Comparison of ENCODE assay signal across 24 mouse cellular contexts in the genomic region with DNA sequence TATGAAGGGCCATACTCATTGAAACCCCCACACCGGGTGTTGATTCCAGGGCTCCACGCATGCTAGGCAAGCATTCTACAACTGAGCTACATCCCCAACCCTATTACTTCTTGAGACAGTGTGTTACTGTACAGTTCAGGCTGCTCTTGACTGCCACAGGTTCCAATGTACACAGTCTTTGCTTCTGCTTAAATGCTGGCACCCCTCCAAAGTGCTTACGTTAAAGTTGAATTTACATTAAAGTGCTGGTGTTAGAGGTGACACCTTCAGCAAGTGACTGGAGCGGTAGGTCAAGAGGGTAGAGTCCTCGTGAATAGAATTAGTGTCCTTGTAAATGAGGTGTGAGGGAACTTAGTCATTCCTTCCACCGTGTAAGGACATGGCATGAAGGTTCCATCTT. TPM values are rescaled to one million over a fixed set of nuclear protein-coding genes. Genes with fewer than 3 reads are reported as not detected.
DNase-seq lines count a peak whose midpoint lies in the region; ATAC-seq and TF ChIP-seq lines count a peak whose summit lies in the region.
"Had no signal": no experiment of that assay in that cellular context is flagged by ENCODE, and none has a peak within 500 bp of the region (broad histone marks: within the 10 kb centered on the region; RNA-seq: fewer than 3 reads in every experiment).

No protein-coding gene starts in this region.

- WGBS in kidney, embryonic 14.5 days, result 81% methylated on average over 6 of the region's 6 CpGs
- WGBS in lung, embryonic 14.5 days, result 55% methylated on average over 6 of the region's 6 CpGs
- 45% methylated on average over 6 of the region's 6 CpGs for WGBS in lung, postnatal 0 days
- WGBS in spleen, adult 2 months, result 85% methylated on average over 6 of the region's 6 CpGs

- H3K4me3 ChIP-seq in kidney, embryonic 14.5 days (ENCODE audit: low read length), result no peak overlapping the region
- H3K4me3 ChIP-seq in lung, embryonic 14.5 days (ENCODE audit: low read depth, low read length), result no peak overlapping the region
- no peak overlapping the region for H3K4me3 ChIP-seq in lung, postnatal 0 days (ENCODE audit: low read depth, low read length)
- H3K4me3 ChIP-seq in spleen, adult 2 months (ENCODE audit: extremely low read depth, insufficient read depth, insufficient read length), result no peak overlapping the region
- H3K4me3 ChIP-seq: embryonic facial prominence, embryonic 10.5 days; embryonic facial prominence, embryonic 12.5 days; forebrain, embryonic 13.5 days had no signal

- H3K4me2 ChIP-seq in kidney, embryonic 14.5 days (replicated peaks; ENCODE audit: low read depth, low read length), result no peak overlapping the region
- H3K4me2 ChIP-seq in lung, embryonic 14.5 days, result no peak overlapping the region
- no peak overlapping the region for H3K4me2 ChIP-seq in lung, postnatal 0 days (replicated peaks; ENCODE audit: low read depth, low read length)
- H3K4me2 ChIP-seq: embryonic facial prominence, embryonic 12.5 days; forebrain, embryonic 13.5 days had no signal

- peaks cover 15% of the 10 kb centered on the region for H3K4me1 ChIP-seq in kidney, embryonic 14.5 days (ENCODE audit: control insufficient read depth, insufficient read depth, low read length)
- peaks cover 28% of the 10 kb centered on the region for H3K4me1 ChIP-seq in lung, embryonic 14.5 days (ENCODE audit: insufficient read depth)
- H3K4me1 ChIP-seq in lung, postnatal 0 days (ENCODE audit: insufficient read depth, low read depth, low read length), result 0 out of 2 replicates have a peak, but pooled peaks cover 5% of the 10 kb centered on the region
- H3K4me1 ChIP-seq in spleen, adult 2 months (ENCODE audit: control insufficient read depth, insufficient read depth, insufficient read length), result peaks cover 20% of the 10 kb centered on the region

- peak; percentile 56 for DNase-seq in kidney, postnatal 14 days
- DNase-seq in lung, embryonic 14.5 days, result peak; percentile 47
- no peak for DNase-seq in lung, postnatal 0 days (ENCODE audit: low spot score)
- DNase-seq in spleen, adult 2 months (ENCODE audit: low read depth in 1 of 2, low spot score in 2 of 2), result no peak
- no peak for DNase-seq in spleen, postnatal 14 days (ENCODE audit: low spot score in 2 of 2)
- no peak for DNase-seq in thymus, postnatal 0 days (ENCODE audit: low spot score)
- DNase-seq: adrenal gland, adult 8-10 months; adrenal gland, postnatal 14 days; adrenal gland, postnatal 36 days; B cell, adult 2 months; cerebellum, adult 11-12 months; cerebellum, adult 2 months; cerebellum, adult 9-10 months; cerebellum, postnatal 10 days; cerebellum, postnatal 25 days had no signal

- no peaks in the 10 kb centered on the region for H3K27me3 ChIP-seq in kidney, embryonic 14.5 days (ENCODE audit: control insufficient read depth, insufficient read depth, low read length)
- no peaks in the 10 kb centered on the region for H3K27me3 ChIP-seq in lung, embryonic 14.5 days (ENCODE audit: insufficient read depth, low read length)
- H3K27me3 ChIP-seq in lung, postnatal 0 days (replicated peaks; ENCODE audit: insufficient read depth, low read length), result no peaks in the 10 kb centered on the region
- H3K27me3 ChIP-seq in spleen, adult 2 months (ENCODE audit: control insufficient read depth, insufficient read depth, low read length), result no peaks in the 10 kb centered on the region
- H3K27me3 ChIP-seq: CH12.LX; embryonic facial prominence, embryonic 12.5 days; forebrain, embryonic 13.5 days; Patski had no signal

- H3K36me3 ChIP-seq in kidney, embryonic 14.5 days (ENCODE audit: control insufficient read depth, insufficient read depth, low read length), result no peaks in the 10 kb centered on the region
- no peaks in the 10 kb centered on the region for H3K36me3 ChIP-seq in lung, embryonic 14.5 days (ENCODE audit: insufficient read depth)
- H3K36me3 ChIP-seq in lung, postnatal 0 days (ENCODE audit: insufficient read depth, low read length), result no peaks in the 10 kb centered on the region
- H3K36me3 ChIP-seq in spleen, adult 2 months (ENCODE audit: control insufficient read depth, insufficient read depth, low read length), result peaks cover 19% of the 10 kb centered on the region
- H3K36me3 ChIP-seq: embryonic facial prominence, embryonic 10.5 days; embryonic facial prominence, embryonic 12.5 days; G1E had no signal

- H3K9me3 ChIP-seq in kidney, embryonic 14.5 days (ENCODE audit: control insufficient read depth, low read length), result no peaks in the 10 kb centered on the region
- no peaks in the 10 kb centered on the region for H3K9me3 ChIP-seq in lung, embryonic 14.5 days (ENCODE audit: low read depth, low read length)
- H3K9me3 ChIP-seq in lung, postnatal 0 days (ENCODE audit: low read length), result no peaks in the 10 kb centered on the region
- H3K9me3 ChIP-seq: embryonic facial prominence, embryonic 10.5 days; embryonic facial prominence, embryonic 12.5 days; forebrain, embryonic 13.5 days; G1E had no signal

- ATAC-seq in kidney, embryonic 14.5 days (ENCODE audit: low FRiP score, low TSS enrichment), result no peak
- no peak for ATAC-seq in lung, embryonic 14.5 days (ENCODE audit: insufficient read depth)
- no peak for ATAC-seq in lung, postnatal 0 days
- ATAC-seq: activated CD4-positive, CD25-positive, alpha-beta regulatory T cell, adult 4 months; CD4-positive, CD25-positive, alpha-beta regulatory T cell, adult 4 months; forebrain, embryonic 13.5 days; Patski had no signal

- TF ChIP-seq EP300 in lung, postnatal 0 days (IDR thresholded peaks at IDR 0.05), result no peak

- TF ChIP-seq POLR2A in spleen, adult 2 months (IDR thresholded peaks at IDR 0.05; ENCODE audit: low read depth, low read length), result no peak

- no peak overlapping the region for H3K9ac ChIP-seq in kidney, embryonic 14.5 days (ENCODE audit: low read depth, low read length)
- no peak overlapping the region for H3K9ac ChIP-seq in lung, embryonic 14.5 days
- no peak overlapping the region for H3K9ac ChIP-seq in lung, postnatal 0 days (replicated peaks; ENCODE audit: low read depth)
- H3K9ac ChIP-seq: embryonic facial prominence, embryonic 12.5 days; forebrain, embryonic 13.5 days had no signal

- H3K27ac ChIP-seq in kidney, embryonic 14.5 days (ENCODE audit: low read depth, low read length), result no peak overlapping the region
- H3K27ac ChIP-seq in lung, embryonic 14.5 days (ENCODE audit: low read depth), result no peak overlapping the region
- H3K27ac ChIP-seq in lung, postnatal 0 days (ENCODE audit: low read length), result no peak overlapping the region
- 0 out of 2 replicates have a peak overlapping the region, but pooled peaks have one; percentile 12 for H3K27ac ChIP-seq in spleen, adult 2 months (ENCODE audit: insufficient read depth, low read length)
- H3K27ac ChIP-seq: embryonic facial prominence, embryonic 10.5 days; embryonic facial prominence, embryonic 12.5 days; forebrain, embryonic 13.5 days had no signal

- TF ChIP-seq CTCF in lung, embryonic 14.5 days (IDR thresholded peaks at IDR 0.05; ENCODE audit: low read depth), result no peak
- no peak for TF ChIP-seq CTCF in lung, postnatal 0 days (IDR thresholded peaks at IDR 0.05)
- no peak for TF ChIP-seq CTCF in spleen, adult 2 months (IDR thresholded peaks at IDR 0.05; ENCODE audit: extremely low read depth, insufficient read depth, insufficient read length, insufficient replicate concordance)

RNA-seq across cellular contexts. Expression of a gene that starts 19.7 kb away (rescaled TPM):
- 1.0 and 1.1 TPM in 2 replicates for polyA plus RNA-seq in kidney, embryonic 14.5 days (2014; fragmentation: Nextera tagmentation; extraction: Ambion mirVana)
- 2.1 TPM in 2 replicates for polyA plus RNA-seq in lung, embryonic 14.5 days (2014; fragmentation: Nextera tagmentation; extraction: Ambion mirVana)
- 1.8 TPM in 2 replicates for polyA plus RNA-seq in lung, postnatal 0 days (2015; fragmentation: Nextera tagmentation; extraction: Ambion mirVana)
- 89.3 and 105 TPM in 2 replicates for polyA plus RNA-seq in spleen, adult 2 months (2012; rRNA removed)
- polyA plus RNA-seq in thymus, postnatal 0 days (2015; fragmentation: Nextera tagmentation; extraction: Ambion mirVana), result 0.30 and 0.38 TPM in 2 replicates
- polyA plus RNA-seq: G1E had no signal

Comparison
In these comparisons a context has a peak if more than half of its experiments do, and no peak if none do; other contexts are left out.
1. DNase-seq: peak in kidney, postnatal 14 days (single experiment) and lung, embryonic 14.5 days (single experiment); none in lung, postnatal 0 days (single experiment), spleen, adult 2 months (0 of 2), spleen, postnatal 14 days (0 of 2) and thymus, postnatal 0 days (single experiment).
2. RNA of a gene that starts 19.7 kb away (polyA plus RNA-seq): 89.3 to 105 TPM in spleen, adult 2 months; 2.1 TPM in lung, embryonic 14.5 days, 1.8 TPM in lung, postnatal 0 days, 1.0 to 1.1 TPM in kidney, embryonic 14.5 days and 0.30 to 0.38 TPM in thymus, postnatal 0 days; every median in the first group is over 10 times any median in the second.